Mouse (Mus musculus): ENCODE results near the gene Sod1.
"Not testable (repeated sequence)": the region's sequence is repeated elsewhere in the genome, so short reads cannot be mapped to it uniquely, and the experiment has no call there.

Gene Sod1

GRCm38 (mm10) chr16:90211767-90212166 is 8.8 kb upstream of the Sod1 start:
- no peak for DNase-seq (ENCODE audit: low read depth, low spot score)

DNA sequence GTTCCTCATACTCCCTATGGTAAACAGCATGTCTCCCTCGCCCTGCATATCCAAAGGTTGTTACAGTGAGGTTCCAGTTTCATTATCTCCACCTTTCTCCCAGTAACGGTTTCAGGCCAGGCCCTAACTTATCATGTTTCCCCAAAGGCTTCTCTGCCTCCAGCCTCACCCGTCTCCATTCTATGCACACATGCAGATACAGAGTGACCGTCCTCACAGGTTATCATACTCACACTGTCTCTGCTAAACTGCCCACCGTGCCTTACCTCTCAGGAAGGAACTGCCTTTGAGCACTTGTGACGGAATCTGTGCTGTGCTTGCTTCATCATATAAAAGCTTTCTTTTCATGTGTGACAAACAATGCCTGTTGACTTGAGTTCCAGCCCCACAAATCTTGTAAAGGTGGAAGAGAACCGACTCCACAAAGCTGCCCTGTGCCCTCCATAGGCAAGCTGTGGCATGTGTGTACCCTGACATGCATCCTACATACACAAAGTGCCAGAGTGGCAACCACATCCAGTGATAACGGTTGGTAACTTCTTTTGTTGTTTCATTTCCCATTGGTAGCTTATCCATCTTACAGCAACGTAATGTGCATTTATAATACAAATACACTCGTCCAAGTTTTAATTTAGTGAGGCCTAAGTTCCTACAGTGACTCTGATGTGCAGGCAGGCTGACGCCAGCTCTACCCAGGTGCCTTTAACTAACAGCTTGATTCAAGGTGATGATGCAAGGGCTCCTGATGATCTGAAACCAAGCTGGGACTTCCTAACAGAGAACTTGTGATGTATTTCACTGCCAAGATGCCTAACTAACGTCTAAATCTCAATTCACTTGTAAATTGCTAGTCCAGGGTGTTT is 6.8 kb upstream of the Sod1 start:
- no peak for DNase-seq (ENCODE audit: low read depth, low spot score)

- DNase-seq (ENCODE audit: low read depth, low spot score), result no peak
Observed at GRCm38 (mm10) chr16:90214731-90215565, 5.6 kb upstream of the Sod1 start.

GRCm38 (mm10) chr16:90215879-90216278 is 4.7 kb upstream of the Sod1 start:
- not testable (repeated sequence) for DNase-seq (ENCODE audit: low read depth, low spot score)

DNA sequence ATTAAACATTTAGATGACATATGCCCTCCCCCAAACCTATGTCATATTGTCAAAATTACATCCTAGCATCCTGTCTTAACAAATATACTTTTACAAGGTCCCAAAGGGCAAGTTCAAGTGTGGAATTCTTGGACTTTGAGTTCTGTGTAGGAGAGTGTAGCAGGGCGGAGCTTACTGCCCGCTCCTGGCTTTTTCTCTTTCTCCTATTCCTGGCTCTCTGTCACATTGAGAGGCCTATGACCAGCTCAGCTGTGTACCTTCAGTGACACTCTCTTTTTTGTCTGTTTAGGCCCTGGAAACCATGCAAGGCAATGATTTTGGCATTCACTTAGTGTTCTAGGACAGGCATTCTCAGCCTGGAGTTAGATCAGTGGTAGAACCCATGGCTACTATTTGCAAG is 4.1 kb upstream of the Sod1 start:
- DNase-seq (ENCODE audit: low read depth, low spot score), result no peak

DNA sequence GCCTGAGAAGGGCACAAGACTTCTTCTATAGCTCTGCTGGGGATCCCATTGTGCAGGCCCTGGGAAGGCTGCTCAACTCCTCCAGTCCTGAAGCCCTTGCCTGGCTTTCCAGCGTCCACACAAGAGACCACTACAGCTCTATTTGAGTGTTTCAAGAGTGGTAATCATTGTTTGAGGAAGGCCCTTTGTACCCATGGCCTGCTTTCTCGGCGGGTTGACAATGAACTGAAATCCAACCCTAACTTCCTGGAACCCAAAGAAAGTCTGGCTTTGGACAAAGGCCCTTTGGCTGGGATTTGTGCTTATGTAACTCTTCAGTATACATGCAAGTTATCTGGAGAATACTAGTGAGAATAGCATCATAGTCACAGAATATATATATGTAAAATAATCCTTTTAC is 3.2 kb upstream of the Sod1 start:
- DNase-seq (ENCODE audit: low read depth, low spot score), result no peak

GRCm38 (mm10) chr16:90217926-90218325 is 2.6 kb upstream of the Sod1 start:
- DNase-seq (ENCODE audit: low read depth, low spot score), result no peak

DNA sequence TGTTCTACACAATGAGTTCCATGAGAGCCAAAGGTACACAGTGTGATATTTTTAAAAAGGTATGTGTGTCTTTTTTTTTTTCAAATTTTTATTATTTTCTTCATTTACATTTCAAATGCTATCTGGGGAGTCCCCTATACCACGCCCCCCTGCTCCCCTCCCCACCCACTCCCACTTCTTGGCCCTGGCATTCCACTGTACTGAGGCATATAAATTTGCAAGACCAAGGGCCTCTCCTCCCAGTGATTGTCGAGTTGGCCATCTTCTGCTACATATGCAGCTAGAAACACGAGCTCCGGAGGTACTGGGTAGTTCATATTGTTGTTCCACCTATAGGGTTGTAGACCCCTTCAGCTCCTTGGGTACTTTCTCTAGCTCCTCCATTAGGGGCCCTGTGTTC is 1.1 kb upstream of the Sod1 start:
- not testable (repeated sequence) for DNase-seq (ENCODE audit: low read depth, low spot score)

- DNase-seq (ENCODE audit: low read depth, low spot score), result no peak
Observed at GRCm38 (mm10) chr16:90220892-90221431, 408 bp downstream of the Sod1 start.

DNA sequence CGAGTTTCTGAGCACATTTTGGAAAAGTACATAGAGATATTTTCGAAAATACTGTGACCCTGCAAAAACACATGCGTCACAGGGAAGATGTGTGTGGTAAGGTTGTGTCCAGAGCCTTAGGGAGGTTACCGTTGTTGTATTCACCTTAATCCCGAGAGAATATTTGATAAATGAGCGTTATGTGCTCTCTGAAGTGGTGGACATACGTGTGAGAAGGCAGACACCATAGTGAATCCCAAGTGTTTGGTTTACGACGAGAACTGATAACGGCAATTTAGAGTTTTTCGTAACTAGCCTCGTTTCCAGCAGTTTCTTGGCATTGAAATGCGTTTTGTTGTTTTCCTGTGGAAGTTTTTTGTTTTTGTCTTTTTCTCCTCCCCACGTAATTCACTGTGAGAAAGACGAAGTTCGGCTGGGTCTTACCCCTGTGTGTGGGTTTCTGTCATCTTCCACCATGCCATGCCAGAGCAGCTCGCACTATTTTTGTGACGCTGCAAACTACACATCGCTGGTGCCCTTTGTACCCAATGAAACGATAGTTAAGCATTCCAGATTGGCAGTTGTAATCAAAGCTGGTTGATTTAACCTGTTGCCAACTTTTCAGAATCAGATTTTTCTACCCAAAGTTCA is 1.0 kb downstream of the Sod1 start:
- DNase-seq (ENCODE audit: low read depth, low spot score), result peak; percentile 46

- no peak for DNase-seq (ENCODE audit: low read depth, low spot score)
Observed at GRCm38 (mm10) chr16:90229897-90230296, 9.3 kb downstream of the Sod1 start.

GRCm38 (mm10) chr16:90231302-90231701 is 10.7 kb downstream of the Sod1 start:
- DNase-seq (ENCODE audit: low read depth, low spot score), result no peak

DNA sequence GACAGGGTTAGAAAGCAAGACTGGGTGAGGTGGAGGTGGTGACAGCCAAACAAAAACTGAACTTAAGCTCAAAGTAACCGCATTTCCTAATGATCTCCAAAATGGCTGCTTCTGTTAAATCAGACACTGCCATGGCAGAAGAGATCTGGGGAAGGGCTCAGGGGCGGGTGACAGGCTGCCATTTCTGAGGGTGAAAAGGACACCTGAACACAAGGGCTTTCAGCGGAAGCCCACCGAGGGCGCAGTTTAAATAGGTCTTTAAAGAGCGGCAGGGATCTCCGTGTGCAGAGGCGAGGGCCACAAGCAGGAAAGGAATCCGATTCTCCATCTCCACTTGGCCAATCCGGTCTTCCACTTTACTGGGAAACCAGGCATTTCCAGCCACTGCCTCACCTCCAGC is 13.1 kb downstream of the Sod1 start:
- DNase-seq (ENCODE audit: low read depth, low spot score), result no peak

DNA sequence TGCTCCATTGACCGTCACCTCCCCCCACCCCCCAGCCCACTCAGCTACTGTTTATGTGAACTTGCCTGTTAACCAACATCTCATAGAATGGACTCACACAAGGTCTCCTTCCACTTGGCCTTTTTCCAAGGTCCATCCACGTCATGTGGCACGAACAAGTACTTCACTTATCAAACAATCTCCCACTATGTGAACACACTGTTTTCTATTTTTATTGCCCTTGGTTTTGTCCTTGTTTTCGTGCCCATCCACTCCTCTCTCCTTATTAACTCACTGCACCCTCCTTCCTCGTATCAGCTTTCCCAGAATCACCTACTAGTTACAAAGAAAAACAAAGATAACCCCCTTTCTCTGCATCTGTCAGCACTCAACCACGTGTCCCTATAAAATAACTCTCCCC is 14.1 kb downstream of the Sod1 start:
- no peak for DNase-seq (ENCODE audit: low read depth, low spot score)

DNA sequence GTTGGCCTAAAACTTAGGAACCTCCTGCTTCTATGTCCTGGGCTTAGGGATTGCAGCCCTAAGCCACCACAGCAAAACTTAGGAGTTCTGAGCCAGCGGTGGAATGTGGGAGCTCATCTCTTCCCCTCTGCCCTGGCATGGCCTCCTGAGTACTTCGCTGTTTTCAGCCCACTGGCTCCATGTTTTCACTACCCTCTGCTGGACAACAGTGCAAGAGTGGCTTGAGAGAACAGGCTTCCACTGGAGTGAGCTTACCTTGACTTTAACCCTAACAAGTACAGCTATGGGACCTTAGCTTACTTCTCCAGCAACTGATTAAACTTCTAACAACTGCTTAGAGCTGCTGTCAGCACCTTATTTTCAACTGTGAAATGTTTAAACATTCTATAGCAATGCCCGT is 14.6 kb downstream of the Sod1 start:
- DNase-seq (ENCODE audit: low read depth, low spot score), result no peak

GRCm38 (mm10) chr16:90239128-90239746 is 18.7 kb downstream of the Sod1 start:
- DNase-seq (ENCODE audit: low read depth, low spot score), result no peak

- DNase-seq (ENCODE audit: low read depth, low spot score), result no peak
Observed at GRCm38 (mm10) chr16:90241875-90242274, 21.3 kb downstream of the Sod1 start.

GRCm38 (mm10) chr16:90242426-90243304 is 22.1 kb downstream of the Sod1 start:
- DNase-seq (ENCODE audit: low read depth, low spot score), result no peak

DNA sequence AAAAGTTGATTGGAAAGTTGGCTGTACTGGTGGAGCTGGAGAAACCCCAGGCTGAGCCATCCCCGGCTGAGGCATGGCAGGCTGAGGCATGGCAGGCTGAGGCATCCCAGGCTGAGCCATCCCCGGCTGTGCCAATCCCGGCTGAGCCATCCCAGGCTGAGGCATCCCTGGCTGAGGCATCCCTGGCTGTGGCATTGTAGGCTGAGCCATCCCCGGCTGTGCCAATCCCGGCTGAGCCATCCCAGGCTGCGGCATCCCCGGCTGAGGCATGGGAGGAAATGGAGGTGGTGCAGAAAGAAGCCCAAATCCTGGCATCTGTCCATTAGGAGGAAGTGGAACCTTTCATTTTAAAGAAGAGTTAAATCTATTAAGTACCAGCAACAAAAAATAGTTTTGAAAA is 29.5 kb downstream of the Sod1 start:
- no peak for DNase-seq (ENCODE audit: low read depth, low spot score)

DNA sequence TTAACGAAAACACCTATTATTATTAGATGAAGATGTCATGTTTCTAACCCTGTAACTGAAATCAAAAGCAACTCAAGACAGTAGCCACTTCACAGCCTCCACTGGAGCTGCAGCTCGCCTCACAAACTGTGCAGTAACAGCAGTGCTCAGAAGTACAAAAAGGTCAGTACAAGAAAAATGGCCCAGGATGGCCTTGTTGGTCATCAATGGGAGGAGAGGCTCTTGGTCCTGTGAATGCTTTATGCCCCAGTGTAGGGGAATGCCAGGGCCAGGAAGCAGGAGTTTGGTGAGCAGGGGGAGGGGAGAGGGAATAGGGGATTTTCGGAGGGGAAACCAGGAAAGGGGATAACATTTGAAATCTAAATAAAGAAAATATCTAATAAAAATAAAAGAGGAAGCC is 30.7 kb downstream of the Sod1 start:
- DNase-seq (ENCODE audit: low read depth, low spot score), result not testable (repeated sequence)

- DNase-seq (ENCODE audit: low read depth, low spot score), result no peak
Observed at GRCm38 (mm10) chr16:90252521-90252920, 32.0 kb downstream of the Sod1 start.

Data from CD4-positive, CD25-positive, alpha-beta regulatory T cell, adult 2 months (primary cell).